Mouse (Mus musculus): ENCODE measurements around the gene E030018B13Rik.

E030018B13Rik gene

DNA sequence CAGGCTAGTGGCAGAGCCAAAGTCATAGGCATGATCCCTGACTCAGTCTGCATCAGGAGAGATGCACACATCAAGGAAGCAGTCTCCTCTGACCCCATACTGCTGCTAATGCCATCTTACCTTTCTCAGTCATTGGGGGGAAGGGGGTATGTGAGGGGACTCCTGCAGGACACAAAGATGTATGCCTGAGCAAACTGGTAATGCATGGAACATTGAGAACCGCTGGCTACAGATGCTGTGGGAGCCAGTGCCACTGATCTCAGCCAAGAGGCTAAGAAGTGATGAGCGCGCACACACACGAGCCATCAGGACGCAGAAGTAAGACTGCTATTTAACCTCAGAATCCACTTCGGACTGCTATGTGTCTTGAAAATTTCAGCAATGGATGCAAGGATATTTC is 18.5 kb upstream of the E030018B13Rik start:
- DNase-seq = no peak

- no peak for DNase-seq
Measured at GRCm38 (mm10) chr7:63899925-63900324, 16.7 kb upstream of the E030018B13Rik start.

- DNase-seq = no peak
Measured at GRCm38 (mm10) chr7:63900411-63900810, 16.2 kb upstream of the E030018B13Rik start.

GRCm38 (mm10) chr7:63901346-63901745 is 15.3 kb upstream of the E030018B13Rik start:
- DNase-seq = peak; percentile 64 to 66

DNA sequence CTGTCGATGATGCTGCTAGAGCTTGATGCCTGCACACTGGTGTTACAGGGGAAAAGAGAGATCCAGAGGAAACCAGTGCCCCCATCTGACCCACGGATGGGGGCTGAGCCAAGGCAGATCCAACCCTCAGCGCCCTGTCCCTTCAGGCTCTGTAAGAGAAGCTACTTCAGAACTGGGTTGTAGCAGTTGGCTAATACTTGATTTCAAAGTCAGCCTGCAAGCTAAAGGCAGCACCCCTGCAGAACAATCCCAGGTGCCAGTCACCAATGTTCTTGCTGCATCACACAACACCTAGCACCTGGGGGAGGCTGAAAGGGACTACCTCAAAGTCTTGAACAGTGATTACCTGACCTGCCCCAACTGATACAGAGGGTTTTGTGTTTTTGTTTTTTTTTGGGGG is 14.7 kb upstream of the E030018B13Rik start:
- no peak for DNase-seq

DNA sequence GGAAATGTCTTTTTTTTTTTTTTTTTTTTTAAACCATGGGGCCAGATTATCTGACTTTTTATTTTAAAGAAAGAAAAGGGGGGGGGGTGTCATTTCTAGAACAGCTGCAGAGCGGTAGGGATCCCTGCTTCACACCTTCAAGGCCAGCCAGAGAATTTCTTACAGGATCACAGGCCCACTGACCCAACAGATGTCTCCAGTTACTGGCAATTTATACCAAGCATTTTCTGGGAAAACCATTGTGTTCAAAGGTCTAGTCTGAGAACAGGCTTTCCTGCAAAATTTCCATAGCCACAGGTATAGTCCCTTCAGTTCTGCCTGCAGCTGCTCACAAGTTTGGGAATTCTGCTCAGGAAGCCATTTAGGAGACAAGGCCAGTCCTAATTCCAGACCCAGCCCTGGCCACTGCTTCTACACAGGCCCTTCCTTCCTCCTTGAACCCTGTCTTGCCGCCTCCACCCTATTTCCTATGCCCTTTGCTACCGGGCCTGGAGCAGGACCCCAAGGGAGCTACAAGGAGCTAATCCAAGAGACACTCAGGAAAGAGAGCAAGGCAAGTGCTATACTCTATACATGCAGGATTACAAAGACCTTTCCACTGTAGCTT is 13.9 kb upstream of the E030018B13Rik start:
- DNase-seq = no peak

- DNase-seq = no peak
Measured at GRCm38 (mm10) chr7:63903635-63904380, 12.8 kb upstream of the E030018B13Rik start.

DNA sequence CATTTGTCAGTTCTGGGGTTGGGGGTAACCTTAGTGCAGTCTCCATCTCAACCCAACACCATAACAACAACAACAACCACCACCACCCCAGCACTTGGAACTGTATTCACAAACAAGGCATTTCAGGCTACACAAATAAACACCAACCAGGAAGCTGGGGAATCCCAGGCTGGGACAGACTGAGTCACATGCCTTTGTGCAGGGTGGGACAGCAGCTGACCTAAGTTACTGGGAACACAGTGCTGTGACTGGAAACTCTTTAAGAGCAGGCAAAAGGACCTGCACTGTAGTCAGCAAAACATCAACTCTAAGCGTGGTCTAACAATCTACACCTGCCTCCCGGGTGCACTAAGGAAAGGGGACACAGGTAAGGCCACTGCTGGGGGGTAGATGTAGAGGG is 11.5 kb upstream of the E030018B13Rik start:
- no peak for DNase-seq

- no peak for DNase-seq
Measured at GRCm38 (mm10) chr7:63905642-63906041, 11.0 kb upstream of the E030018B13Rik start.

GRCm38 (mm10) chr7:63907778-63908495 is 8.7 kb upstream of the E030018B13Rik start:
- peak; percentile 77 to 80 for DNase-seq

GRCm38 (mm10) chr7:63908496-63909285 is 8.0 kb upstream of the E030018B13Rik start:
- DNase-seq = no peak

DNA sequence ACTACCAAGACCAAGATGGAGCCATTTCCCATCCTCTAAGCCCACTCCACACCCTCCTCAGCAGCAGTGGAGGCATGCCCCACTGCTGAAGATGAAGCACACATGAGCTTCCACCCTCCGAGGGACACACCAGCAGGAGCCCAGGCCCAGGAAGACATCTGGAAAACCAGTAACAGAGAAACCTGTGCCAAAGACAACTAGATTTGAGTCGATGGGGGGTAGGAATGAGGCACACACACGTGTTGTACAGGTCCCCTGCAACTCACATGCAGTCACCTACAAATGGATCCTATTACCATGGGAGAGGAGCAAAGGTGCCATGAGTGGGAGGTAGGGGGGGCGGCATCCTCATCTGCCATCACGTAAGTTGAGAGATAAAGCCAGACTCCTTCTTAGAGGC is 6.4 kb upstream of the E030018B13Rik start:
- no peak for DNase-seq

GRCm38 (mm10) chr7:63910912-63911311 is 5.7 kb upstream of the E030018B13Rik start:
- DNase-seq = no peak

DNA sequence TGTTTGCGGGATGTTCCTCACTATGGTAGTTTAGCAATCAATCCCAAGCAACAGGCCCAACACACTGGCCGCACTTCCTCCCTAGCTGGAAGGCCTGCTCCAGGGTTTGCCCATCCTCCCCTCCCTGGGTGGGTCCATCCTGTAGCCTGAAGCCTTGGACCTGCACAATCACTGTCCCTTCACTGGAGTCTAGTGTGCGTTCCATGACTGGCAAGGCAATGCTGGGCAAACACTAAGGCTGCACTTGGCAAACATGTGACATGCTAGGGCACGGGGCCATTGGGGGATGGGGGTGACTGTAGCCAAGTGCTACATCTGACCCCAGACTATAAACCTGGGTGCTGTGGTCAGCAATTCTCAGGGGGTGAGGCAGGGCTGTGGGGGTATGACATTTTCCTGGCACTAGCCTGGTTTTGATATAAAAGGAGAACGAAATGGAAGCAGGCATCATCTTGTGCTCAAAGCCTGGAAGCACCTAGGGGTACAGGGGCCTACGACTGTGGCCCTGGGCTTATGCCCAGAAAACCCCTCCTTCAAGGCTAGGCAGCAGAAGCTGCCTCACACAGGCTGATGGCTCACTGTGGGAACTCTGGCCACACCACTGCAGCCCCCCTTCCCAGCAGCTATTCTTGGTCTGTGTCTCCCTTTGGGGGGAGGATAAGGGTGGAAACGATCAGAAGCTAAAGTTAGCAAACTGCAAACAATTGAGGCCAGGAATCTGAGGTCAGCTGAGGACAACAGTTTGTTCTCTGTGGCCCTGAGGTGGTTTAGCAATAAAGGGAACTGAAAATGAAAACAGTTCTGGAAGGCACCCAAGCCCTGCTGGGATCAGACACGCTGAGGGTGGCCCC is 5.0 kb upstream of the E030018B13Rik start:
- peak; percentile 61 to 68 for DNase-seq

GRCm38 (mm10) chr7:63912234-63912810 is 4.3 kb upstream of the E030018B13Rik start:
- DNase-seq = no peak

- DNase-seq = no peak
Measured at GRCm38 (mm10) chr7:63912924-63913723, 3.5 kb upstream of the E030018B13Rik start.

DNA sequence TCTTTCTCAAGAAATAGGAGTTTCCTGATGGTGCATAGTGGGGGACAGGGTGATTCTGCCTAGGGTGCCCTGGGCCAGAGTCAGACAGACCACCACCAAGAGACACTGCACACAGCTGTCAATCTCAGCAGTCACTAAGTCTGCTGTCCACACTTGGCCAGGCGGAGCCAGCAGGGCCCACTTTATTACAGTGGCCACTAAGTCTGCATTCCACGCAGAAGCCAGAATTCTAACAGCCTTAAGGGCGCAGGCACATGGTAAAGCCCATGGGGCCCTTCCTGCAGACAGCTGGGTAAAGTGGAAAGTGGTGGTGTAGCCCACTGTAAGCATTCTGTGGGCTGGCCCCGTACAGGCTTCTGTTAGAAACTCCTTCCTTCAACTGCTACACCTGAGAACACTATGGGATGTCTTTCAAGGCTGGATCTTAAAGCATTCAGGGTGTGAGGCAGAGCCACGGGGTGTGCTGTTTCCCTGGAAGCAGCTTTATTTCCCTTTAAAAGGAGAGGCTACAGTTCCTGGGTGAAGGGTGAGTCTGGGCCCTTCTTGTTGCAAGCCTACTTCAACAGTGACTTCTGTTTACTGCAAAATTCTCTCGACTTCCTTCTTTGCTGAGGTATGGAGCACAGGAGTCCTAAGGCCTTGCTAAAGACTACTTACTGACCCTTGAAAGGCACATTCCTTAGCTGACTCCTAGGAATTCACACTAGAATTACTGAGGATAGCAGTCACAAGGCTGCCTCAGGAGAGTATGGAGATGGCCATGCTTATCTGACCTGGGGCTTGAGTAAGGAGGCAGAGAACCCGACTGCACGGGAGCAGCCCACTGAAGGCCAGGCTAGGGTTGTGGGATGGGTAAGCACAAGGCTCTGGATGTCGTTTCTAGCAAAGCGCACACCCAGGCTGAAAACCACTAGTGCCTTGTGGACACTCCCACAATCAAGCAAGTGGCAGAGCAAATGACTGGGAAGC is 2.6 kb upstream of the E030018B13Rik start:
- DNase-seq = no peak

- DNase-seq = no peak
Measured at GRCm38 (mm10) chr7:63914891-63915290, 1.8 kb upstream of the E030018B13Rik start.

DNA sequence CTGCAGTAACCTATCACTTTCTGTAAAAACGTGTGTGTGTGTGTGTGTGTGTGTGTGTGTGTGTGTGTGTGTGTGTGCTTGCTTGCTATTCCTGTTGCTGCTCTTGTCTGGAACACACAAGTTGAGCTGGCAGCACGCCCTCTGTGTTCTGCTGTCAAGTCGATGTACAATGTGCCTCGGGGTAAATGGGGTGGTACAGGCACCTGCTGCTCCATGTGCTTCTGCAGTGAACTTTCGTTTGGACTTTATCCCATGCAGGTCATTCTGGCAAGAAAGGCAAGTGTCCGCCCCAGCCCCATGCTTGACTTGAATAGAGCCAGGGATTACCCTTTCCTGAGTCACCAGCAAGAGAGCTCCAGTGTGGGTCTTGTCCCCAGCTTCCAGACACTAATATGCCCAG is 1.0 kb downstream of the E030018B13Rik start:
- DNase-seq = peak; percentile 67 to 72
